Mouse (Mus musculus): ENCODE measurements at regions not wholly inside any gene's neighbourhood (a gene's known extent, or its start where the extent isn't known, plus 50 kb on each side); places are given as distances from the start of the nearest gene placed in this dataset.

DNA sequence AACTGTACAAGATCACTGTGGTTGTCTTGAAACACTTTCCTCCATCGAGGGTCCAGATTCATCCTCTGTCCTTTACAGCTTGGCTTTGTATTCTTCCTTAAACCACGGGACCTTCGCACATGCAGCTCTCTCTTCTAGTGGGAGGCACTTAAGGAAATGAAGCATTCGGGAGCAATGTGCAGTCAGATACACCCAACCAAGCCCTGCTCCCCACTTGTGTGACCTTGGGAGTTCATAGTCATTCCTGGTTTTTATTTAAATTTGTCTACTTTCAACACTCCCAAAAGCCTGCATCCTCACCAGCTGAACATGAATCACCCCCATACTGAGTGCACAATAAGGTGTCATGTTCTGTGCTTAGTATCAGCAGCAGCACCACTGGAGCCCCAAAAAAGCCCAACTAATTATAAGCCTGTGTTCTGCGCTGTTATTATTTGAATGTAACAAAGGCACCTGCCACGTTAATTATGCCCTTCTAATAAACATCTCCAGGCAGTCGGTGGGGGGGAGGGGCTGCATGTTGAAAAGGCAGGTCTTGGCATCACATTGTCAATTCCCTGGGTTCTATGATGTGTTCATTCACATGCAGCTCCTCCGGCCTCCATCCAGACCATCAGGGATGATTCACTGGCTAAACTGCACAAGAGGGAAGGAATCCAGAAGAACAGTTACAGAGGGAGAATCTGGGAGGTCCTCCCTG lies 524.6 kb downstream of the 1810013L24Rik start:
- DNase-seq, result no peak

- no peak for DNase-seq
Measured at GRCm38 (mm10) chr16:9358651-9359050, 528.8 kb downstream of the 1810013L24Rik start.

GRCm38 (mm10) chr16:9359399-9360135 lies 529.7 kb downstream of the 1810013L24Rik start:
- no peak for DNase-seq

DNA sequence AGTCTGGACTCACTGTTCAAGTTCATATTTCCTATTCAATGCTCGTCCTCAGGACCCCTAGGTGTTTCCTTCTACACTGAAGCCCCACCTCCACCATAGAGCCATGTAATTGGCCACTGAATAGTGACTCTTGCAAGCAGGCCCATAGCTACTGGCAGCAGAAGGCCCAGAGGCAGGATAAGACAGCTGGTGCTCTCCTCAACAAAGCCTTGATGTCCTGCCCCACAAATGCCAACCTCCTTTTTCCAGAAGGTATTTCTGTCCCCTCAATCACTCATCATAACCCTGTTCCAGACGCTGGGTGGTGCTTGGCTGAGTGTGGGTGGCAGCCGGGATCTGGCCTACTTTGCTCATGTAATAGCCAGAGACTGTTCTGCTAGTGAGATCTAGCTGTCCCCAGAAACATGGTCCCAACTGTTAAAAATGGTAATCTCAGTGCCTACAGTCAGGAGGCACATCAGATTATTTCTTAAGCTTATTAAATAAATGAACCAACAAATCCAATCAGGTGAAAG lies 530.9 kb downstream of the 1810013L24Rik start:
- peak; percentile 2 for DNase-seq

DNA sequence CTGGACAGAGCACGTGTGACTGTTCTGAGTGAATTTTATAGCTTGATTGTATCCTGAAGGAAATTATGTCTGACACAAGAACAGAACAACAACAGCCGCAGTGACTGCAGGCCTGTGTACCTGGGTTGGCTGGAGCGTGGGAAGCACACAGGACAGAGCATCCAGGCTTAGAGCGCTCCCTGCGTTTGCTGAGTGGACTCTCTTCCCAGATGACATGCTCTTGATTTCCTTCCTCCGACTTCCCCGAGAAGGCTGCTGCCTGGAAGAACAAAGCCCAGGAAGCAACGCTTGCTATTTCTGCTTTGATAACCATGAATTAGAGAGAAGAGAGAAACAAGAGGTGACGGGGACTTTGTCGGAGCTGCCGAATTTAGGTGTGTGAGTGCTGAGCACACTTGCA lies 532.2 kb downstream of the 1810013L24Rik start:
- no peak for DNase-seq

DNA sequence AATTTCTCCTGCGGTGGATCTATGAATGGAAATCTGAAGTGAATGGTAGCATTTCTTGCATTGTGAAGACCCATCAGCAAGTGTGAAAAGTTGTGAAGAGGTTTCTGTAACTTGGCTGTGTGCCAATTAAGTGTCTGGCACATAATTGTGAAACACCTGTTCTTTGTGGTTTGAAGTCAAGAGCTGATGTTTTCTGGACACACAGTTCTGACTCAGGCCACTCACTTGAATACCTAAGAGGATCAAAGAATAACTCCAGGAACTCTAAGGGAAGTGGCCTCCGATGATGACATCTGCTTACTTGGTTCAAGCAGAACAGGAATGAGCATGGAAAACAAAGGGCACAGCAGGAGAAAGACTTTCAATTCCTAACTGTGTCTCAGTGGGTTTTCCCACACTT lies 534.2 kb downstream of the 1810013L24Rik start:
- DNase-seq, result no peak

DNA sequence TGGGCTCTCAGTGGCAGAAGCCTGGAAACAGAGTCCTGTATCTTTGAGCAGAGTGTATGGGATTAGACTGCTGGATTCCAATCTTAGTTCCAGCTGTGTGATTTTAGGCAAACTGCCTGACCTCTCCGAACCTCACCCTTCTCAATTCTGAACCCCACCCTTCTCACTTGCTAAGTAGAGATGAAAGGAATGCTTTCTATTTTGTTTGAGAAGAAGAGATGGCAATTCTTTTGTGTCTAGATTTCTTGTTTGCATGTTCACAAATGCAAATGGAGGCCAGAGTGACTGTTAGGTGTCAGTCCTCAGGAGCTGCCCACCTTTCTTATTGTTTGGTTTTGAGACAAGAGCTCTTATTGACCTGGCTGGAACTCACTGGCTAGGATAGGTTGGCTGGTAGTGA lies 561.1 kb downstream of the 1810013L24Rik start:
- DNase-seq, result no peak

- DNase-seq, result no peak
Measured at GRCm38 (mm10) chr16:9404736-9405135, 574.8 kb downstream of the 1810013L24Rik start.

GRCm38 (mm10) chr16:9408196-9408595 lies 578.3 kb downstream of the 1810013L24Rik start:
- DNase-seq, result no peak

- DNase-seq, result no peak
Measured at GRCm38 (mm10) chr16:9430509-9430908, 564.9 kb downstream of the Grin2a start.

- DNase-seq, result no peak
Measured at GRCm38 (mm10) chr16:9439300-9439856, 556.0 kb downstream of the Grin2a start.

DNA sequence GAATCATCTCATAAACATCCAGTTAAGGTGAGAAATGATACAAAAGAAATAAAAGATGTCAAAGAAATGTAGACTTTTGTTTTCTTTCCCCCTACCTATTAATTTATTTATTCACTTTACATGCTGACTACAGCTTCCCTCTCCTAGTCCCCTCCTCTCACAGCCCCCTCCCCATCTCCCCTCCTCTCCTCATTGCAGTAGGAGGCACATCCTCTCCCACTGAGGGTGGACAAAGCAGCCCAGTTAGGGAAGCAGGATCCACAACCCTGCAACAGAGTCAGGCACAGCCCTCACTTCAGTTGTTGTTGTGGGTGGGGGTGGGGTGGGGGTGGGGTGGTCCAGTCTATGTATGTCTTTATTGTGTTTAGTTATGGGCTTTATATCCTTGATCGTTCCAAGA lies 555.5 kb downstream of the Grin2a start:
- no peak for DNase-seq

DNA sequence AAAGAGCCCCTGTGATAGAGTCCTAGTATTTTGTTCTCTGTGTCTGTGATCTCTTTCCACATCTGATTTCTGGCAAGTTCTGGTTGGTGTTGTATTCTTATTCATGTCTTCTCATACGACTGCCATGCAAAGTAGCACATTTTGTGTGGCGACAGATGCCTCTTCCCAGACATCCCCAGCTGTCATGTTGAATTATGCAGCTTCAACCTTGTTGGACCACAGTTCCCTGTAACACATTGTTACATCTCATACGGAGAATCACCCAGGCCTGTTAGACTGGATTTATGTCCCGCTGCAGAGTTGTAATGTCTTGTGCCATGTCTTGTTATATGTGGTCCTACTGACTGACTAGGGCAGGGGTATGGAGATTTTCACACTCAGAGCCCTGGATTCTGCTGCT lies 543.3 kb downstream of the Grin2a start:
- DNase-seq, result no peak

GRCm38 (mm10) chr16:9457574-9457973 lies 537.8 kb downstream of the Grin2a start:
- DNase-seq, result no peak

DNA sequence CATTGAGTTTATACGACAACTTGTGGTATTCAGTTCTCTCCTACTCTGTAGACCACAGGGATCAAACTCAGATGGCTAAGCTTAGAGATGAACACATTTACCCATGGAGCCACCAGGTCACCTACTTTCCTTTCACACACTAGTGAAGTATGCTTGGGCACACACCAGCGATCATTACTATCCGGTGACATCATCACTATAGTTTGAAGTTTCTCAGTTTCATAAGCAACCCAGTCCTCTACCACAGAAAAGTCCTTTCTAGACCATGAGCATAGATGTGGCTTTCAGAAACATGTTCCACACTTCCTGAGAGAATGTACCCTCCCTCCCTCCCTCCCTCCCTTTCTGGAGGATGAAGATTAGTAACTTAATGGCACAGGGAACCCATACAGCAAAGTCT lies 532.9 kb downstream of the Grin2a start:
- DNase-seq, result no peak

GRCm38 (mm10) chr16:9469394-9469793 lies 526.0 kb downstream of the Grin2a start:
- DNase-seq, result peak; percentile 5

- DNase-seq, result no peak
Measured at GRCm38 (mm10) chr16:9485291-9485690, 510.1 kb downstream of the Grin2a start.

GRCm38 (mm10) chr16:9498301-9498700 lies 497.1 kb downstream of the Grin2a start:
- DNase-seq, result no peak

- no peak for DNase-seq
Measured at GRCm38 (mm10) chr16:9501713-9502112, 493.6 kb downstream of the Grin2a start.

DNA sequence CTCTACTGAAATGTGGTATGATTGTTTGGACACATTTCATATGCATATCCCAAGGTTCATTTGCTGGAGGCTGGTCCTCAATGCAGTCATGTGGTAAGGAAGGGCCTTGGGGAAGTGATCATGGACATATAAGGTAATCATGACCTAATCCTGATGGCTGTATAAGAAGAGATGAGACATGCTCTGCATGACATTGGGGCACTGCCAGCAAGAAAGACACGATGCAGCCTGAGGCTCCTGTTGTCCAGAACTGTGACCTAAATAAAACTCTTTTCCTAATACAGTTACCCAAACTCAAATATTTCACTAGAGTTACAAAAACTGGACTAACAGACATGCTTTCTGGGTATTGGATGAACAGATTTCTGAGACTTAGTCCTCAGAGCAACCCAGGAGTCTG lies 485.7 kb downstream of the Grin2a start:
- DNase-seq, result peak; percentile 22

DNA sequence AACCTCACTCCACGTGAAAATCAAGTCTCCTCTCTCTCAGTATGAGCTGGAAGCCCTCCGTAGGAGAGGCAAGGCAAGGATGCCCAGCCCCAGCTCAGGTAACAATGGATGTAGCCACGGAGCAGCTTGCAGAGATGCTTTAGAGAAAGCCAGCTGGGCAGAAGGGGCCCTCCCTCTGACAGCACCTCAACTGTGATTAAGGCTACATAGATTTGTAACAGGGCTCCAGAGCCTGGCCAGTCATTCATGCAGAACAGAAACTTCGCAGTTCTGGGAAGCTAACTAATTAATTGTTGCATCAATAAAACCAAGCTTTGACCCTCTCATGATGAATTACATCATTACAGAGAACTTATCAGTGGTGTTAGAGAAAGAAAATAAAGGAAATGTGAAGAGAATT lies 480.8 kb downstream of the Grin2a start:
- DNase-seq, result no peak
